Mouse (Mus musculus) liver, adult 2 months (tissue): ENCODE measurements around the gene Ptbp2.

Experiments used
- CTCF ChIP-seq: fragments of 200-500 bp; IDR thresholded peaks from 2 replicates; pipeline ENCODE4 v1.5.1; 2011; ENCODE audit warnings: low read depth, low read length, control low read depth
- POLR2A ChIP-seq: fragments of 200-500 bp; IDR thresholded peaks from 2 replicates; pipeline ENCODE4 v1.6.1; 2011; ENCODE audit warnings: low read length, control low read depth; ENCODE audit not compliant: insufficient read depth; ENCODE audit errors: extremely low read depth

DNA sequence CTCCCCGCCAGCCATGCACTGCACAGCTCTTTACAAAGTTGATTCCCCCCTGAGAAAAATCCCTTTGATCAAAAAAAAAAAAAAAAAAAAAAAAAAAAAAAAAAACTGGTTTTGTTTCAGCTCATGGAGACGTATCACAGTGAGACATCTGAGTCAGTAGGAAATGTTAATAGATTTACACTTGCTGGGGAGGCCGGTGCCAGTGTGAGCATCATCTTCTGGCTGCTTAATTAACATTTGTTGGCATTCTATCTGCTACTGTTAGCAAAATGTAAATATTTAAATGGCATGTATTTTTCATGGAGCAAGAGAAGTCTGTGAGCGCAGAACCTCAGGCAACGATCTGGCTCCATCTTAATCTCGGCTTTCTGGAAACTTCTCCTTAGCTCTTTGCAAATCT, 99.5 kb downstream of the Ptbp2 start:
- TF ChIP-seq CTCF = no peak
- no peak for TF ChIP-seq POLR2A
